Mouse (Mus musculus): Measurements from ENCODE around the gene Klk1b1. TPM values are rescaled to one million over a fixed set of nuclear protein-coding genes. Genes with fewer than 3 reads are reported as not detected.
"Not testable (repeated sequence)": the region's sequence is repeated elsewhere in the genome, so short reads cannot be mapped to it uniquely, and the experiment has no call there.

Klk1b1 gene
- polyA plus RNA-seq, 1 experiment from 2014 or later = not detected

GRCm38 (mm10) chr7:43932337-43932736 is 34.2 kb upstream of the Klk1b1 start:
- H3K27ac ChIP-seq (replicated peaks; ENCODE audit: low read depth, low read length) = no peak overlapping the region
- DNase-seq = no peak
- no peaks in the 10 kb centered on the region for H3K36me3 ChIP-seq (ENCODE audit: control insufficient read depth, insufficient read depth, low read length)
- no peaks in the 10 kb centered on the region for H3K4me1 ChIP-seq (ENCODE audit: control insufficient read depth, insufficient read depth, low read length)
- ATAC-seq (ENCODE audit: low FRiP score, low TSS enrichment) = no peak
- 78% methylated on average over 4 of the region's 4 CpGs for WGBS
- no peak overlapping the region for H3K4me3 ChIP-seq (replicated peaks; ENCODE audit: low read depth, low read length)
- H3K9ac ChIP-seq (replicated peaks; ENCODE audit: low read length) = no peak overlapping the region
- H3K27me3 ChIP-seq (ENCODE audit: control insufficient read depth, insufficient read depth, low read length) = no peaks in the 10 kb centered on the region
- H3K4me2 ChIP-seq (ENCODE audit: low read length) = no peak overlapping the region
- H3K9me3 ChIP-seq (ENCODE audit: control insufficient read depth, low read length) = no peaks in the 10 kb centered on the region

- Histone ChIP-seq H3K4me3 (replicated peaks; ENCODE audit: low read depth, low read length) (no peak within 1 kb of the TSS), H3K27ac (replicated peaks; ENCODE audit: low read depth, low read length) (no peak within 1 kb of the TSS), H3K9me3 (ENCODE audit: control insufficient read depth, low read length) (no peaks in the 10 kb centered on the region), H3K9ac (replicated peaks; ENCODE audit: low read length) (no peak within 1 kb of the TSS), H3K4me2 (ENCODE audit: low read length) (no peak within 1 kb of the TSS), H3K36me3 (ENCODE audit: control insufficient read depth, insufficient read depth, low read length) (no peaks in the 10 kb centered on the region), H3K27me3 (ENCODE audit: control insufficient read depth, insufficient read depth, low read length) (no peaks in the 10 kb centered on the region), H3K4me1 (ENCODE audit: control insufficient read depth, insufficient read depth, low read length) (no peaks in the 10 kb centered on the region)
- ATAC-seq (ENCODE audit: low FRiP score, low TSS enrichment) (no peak), DNase-seq (no peak)
- 94% methylated on average over 3 of the region's 3 CpGs for WGBS
These were observed 33.1 kb upstream of the Klk1b1 start, which contains the start of gene Klk15 for GRCm38 (mm10) chr7:43933440-43933839. TSS of gene Klk15 (plus strand) at chr7:43933740.

GRCm38 (mm10) chr7:43934747-43935146 is 31.8 kb upstream of the Klk1b1 start:
- ATAC-seq (ENCODE audit: low FRiP score, low TSS enrichment) = no peak
- H3K9ac ChIP-seq (replicated peaks; ENCODE audit: low read length) = no peak overlapping the region
- no peaks in the 10 kb centered on the region for H3K27me3 ChIP-seq (ENCODE audit: control insufficient read depth, insufficient read depth, low read length)
- H3K27ac ChIP-seq (replicated peaks; ENCODE audit: low read depth, low read length) = no peak overlapping the region
- no peak for DNase-seq
- whole genome bisulfite sequencing = 61% methylated on average over 3 of the region's 3 CpGs
- H3K9me3 ChIP-seq (ENCODE audit: control insufficient read depth, low read length) = no peaks in the 10 kb centered on the region
- H3K4me1 ChIP-seq (ENCODE audit: control insufficient read depth, insufficient read depth, low read length) = no peaks in the 10 kb centered on the region
- no peak overlapping the region for H3K4me3 ChIP-seq (replicated peaks; ENCODE audit: low read depth, low read length)
- no peaks in the 10 kb centered on the region for H3K36me3 ChIP-seq (ENCODE audit: control insufficient read depth, insufficient read depth, low read length)
- no peak overlapping the region for H3K4me2 ChIP-seq (ENCODE audit: low read length)

GRCm38 (mm10) chr7:43936551-43936950 is 30.0 kb upstream of the Klk1b1 start:
- Histone ChIP-seq H3K9ac (replicated peaks; ENCODE audit: low read length) (no peak overlapping the region), H3K27me3 (ENCODE audit: control insufficient read depth, insufficient read depth, low read length) (no peaks in the 10 kb centered on the region), H3K27ac (replicated peaks; ENCODE audit: low read depth, low read length) (no peak overlapping the region), H3K36me3 (ENCODE audit: control insufficient read depth, insufficient read depth, low read length) (no peaks in the 10 kb centered on the region), H3K9me3 (ENCODE audit: control insufficient read depth, low read length) (no peaks in the 10 kb centered on the region), H3K4me1 (ENCODE audit: control insufficient read depth, insufficient read depth, low read length) (no peaks in the 10 kb centered on the region), H3K4me2 (ENCODE audit: low read length) (no peak overlapping the region), H3K4me3 (replicated peaks; ENCODE audit: low read depth, low read length) (no peak overlapping the region)
- ATAC-seq (ENCODE audit: low FRiP score, low TSS enrichment) (no peak), DNase-seq (no peak)
- 88% methylated on average over 14 of the region's 14 CpGs for WGBS

GRCm38 (mm10) chr7:43942293-43942692 is 24.3 kb upstream of the Klk1b1 start:
- DNase-seq; H3K4me1 ChIP-seq (ENCODE audit: control insufficient read depth, insufficient read depth, low read length); H3K27me3 ChIP-seq (ENCODE audit: control insufficient read depth, insufficient read depth, low read length); H3K4me2 ChIP-seq (ENCODE audit: low read length); H3K36me3 ChIP-seq (ENCODE audit: control insufficient read depth, insufficient read depth, low read length); H3K27ac ChIP-seq (replicated peaks; ENCODE audit: low read depth, low read length); H3K9ac ChIP-seq (replicated peaks; ENCODE audit: low read length); ATAC-seq (ENCODE audit: low FRiP score, low TSS enrichment); H3K4me3 ChIP-seq (replicated peaks; ENCODE audit: low read depth, low read length); H3K9me3 ChIP-seq (ENCODE audit: control insufficient read depth, low read length): not testable (repeated sequence)
- 71% methylated on average over 3 of the region's 3 CpGs for WGBS

- Histone ChIP-seq H3K27me3 (ENCODE audit: control insufficient read depth, insufficient read depth, low read length) (no peaks in the 10 kb centered on the region), H3K4me2 (ENCODE audit: low read length) (no peak overlapping the region), H3K27ac (replicated peaks; ENCODE audit: low read depth, low read length) (no peak overlapping the region), H3K9me3 (ENCODE audit: control insufficient read depth, low read length) (no peaks in the 10 kb centered on the region), H3K4me3 (replicated peaks; ENCODE audit: low read depth, low read length) (no peak overlapping the region), H3K36me3 (ENCODE audit: control insufficient read depth, insufficient read depth, low read length) (no peaks in the 10 kb centered on the region), H3K4me1 (ENCODE audit: control insufficient read depth, insufficient read depth, low read length) (no peaks in the 10 kb centered on the region), H3K9ac (replicated peaks; ENCODE audit: low read length) (no peak overlapping the region)
- ATAC-seq (ENCODE audit: low FRiP score, low TSS enrichment) (no peak), DNase-seq (no peak)
- 78% methylated on average over 3 of the region's 3 CpGs for WGBS
These were observed 21.8 kb upstream of the Klk1b1 start for GRCm38 (mm10) chr7:43944727-43945264.

- Histone ChIP-seq H3K4me1 (ENCODE audit: control insufficient read depth, insufficient read depth, low read length) (no peaks in the 10 kb centered on the region), H3K36me3 (ENCODE audit: control insufficient read depth, insufficient read depth, low read length) (no peaks in the 10 kb centered on the region), H3K27me3 (ENCODE audit: control insufficient read depth, insufficient read depth, low read length) (no peaks in the 10 kb centered on the region), H3K9ac (replicated peaks; ENCODE audit: low read length) (no peak within 1 kb of the TSS), H3K4me2 (ENCODE audit: low read length) (no peak within 1 kb of the TSS), H3K9me3 (ENCODE audit: control insufficient read depth, low read length) (no peaks in the 10 kb centered on the region), H3K27ac (replicated peaks; ENCODE audit: low read depth, low read length) (no peak within 1 kb of the TSS), H3K4me3 (replicated peaks; ENCODE audit: low read depth, low read length) (no peak within 1 kb of the TSS)
- 86% methylated on average over 2 of the region's 2 CpGs for WGBS
- DNase-seq = no peak
- ATAC-seq (ENCODE audit: low FRiP score, low TSS enrichment) = no peak
These were observed 16.2 kb upstream of the Klk1b1 start, which contains the start of gene Klk1b8 for GRCm38 (mm10) chr7:43950364-43950763. TSS of gene Klk1b8 (plus strand) at chr7:43950664.

- H3K4me2 ChIP-seq (ENCODE audit: low read length) = no peak overlapping the region
- H3K9me3 ChIP-seq (ENCODE audit: control insufficient read depth, low read length) = no peaks in the 10 kb centered on the region
- no peak overlapping the region for H3K27ac ChIP-seq (replicated peaks; ENCODE audit: low read depth, low read length)
- WGBS = 61% methylated on average over 4 of the region's 4 CpGs
- ATAC-seq (ENCODE audit: low FRiP score, low TSS enrichment) (no peak), DNase-seq (no peak)
- no peaks in the 10 kb centered on the region for H3K36me3 ChIP-seq (ENCODE audit: control insufficient read depth, insufficient read depth, low read length)
- H3K4me3 ChIP-seq (replicated peaks; ENCODE audit: low read depth, low read length) = no peak overlapping the region
- no peak overlapping the region for H3K9ac ChIP-seq (replicated peaks; ENCODE audit: low read length)
- no peaks in the 10 kb centered on the region for H3K4me1 ChIP-seq (ENCODE audit: control insufficient read depth, insufficient read depth, low read length)
- no peaks in the 10 kb centered on the region for H3K27me3 ChIP-seq (ENCODE audit: control insufficient read depth, insufficient read depth, low read length)
These were observed 13.8 kb upstream of the Klk1b1 start for GRCm38 (mm10) chr7:43952703-43953102.

- Histone ChIP-seq H3K4me1 (ENCODE audit: control insufficient read depth, insufficient read depth, low read length) (no peaks in the 10 kb centered on the region), H3K9ac (replicated peaks; ENCODE audit: low read length) (no peak overlapping the region), H3K27me3 (ENCODE audit: control insufficient read depth, insufficient read depth, low read length) (no peaks in the 10 kb centered on the region), H3K4me2 (ENCODE audit: low read length) (no peak overlapping the region), H3K9me3 (ENCODE audit: control insufficient read depth, low read length) (no peaks in the 10 kb centered on the region), H3K27ac (replicated peaks; ENCODE audit: low read depth, low read length) (no peak overlapping the region), H3K4me3 (replicated peaks; ENCODE audit: low read depth, low read length) (no peak overlapping the region), H3K36me3 (ENCODE audit: control insufficient read depth, insufficient read depth, low read length) (no peaks in the 10 kb centered on the region)
- DNase-seq = no peak
- WGBS = 84% methylated on average over 3 of the region's 3 CpGs
- no peak for ATAC-seq (ENCODE audit: low FRiP score, low TSS enrichment)
These were observed 507 bp downstream of the Klk1b1 start for GRCm38 (mm10) chr7:43967058-43967457.
